Mouse (Mus musculus): Measurements from ENCODE around the gene Cst7. TPM values are rescaled to one million over a fixed set of nuclear protein-coding genes. Genes with fewer than 3 reads are reported as not detected.
A peak's percentile ranks its signal among the peaks of the same experiment; 100 is the strongest.
"Not testable (repeated sequence)": the region's sequence is repeated elsewhere in the genome, so short reads cannot be mapped to it uniquely, and the experiment has no call there.

Gene Cst7
- polyA plus RNA-seq (2012; rRNA removed): 2.6 and 3.1 TPM in 2 replicates
- 6.3 and 7.5 TPM in 2 replicates for polyA plus RNA-seq (2014; fragmentation: Nextera tagmentation; extraction: Ambion mirVana)

DNA sequence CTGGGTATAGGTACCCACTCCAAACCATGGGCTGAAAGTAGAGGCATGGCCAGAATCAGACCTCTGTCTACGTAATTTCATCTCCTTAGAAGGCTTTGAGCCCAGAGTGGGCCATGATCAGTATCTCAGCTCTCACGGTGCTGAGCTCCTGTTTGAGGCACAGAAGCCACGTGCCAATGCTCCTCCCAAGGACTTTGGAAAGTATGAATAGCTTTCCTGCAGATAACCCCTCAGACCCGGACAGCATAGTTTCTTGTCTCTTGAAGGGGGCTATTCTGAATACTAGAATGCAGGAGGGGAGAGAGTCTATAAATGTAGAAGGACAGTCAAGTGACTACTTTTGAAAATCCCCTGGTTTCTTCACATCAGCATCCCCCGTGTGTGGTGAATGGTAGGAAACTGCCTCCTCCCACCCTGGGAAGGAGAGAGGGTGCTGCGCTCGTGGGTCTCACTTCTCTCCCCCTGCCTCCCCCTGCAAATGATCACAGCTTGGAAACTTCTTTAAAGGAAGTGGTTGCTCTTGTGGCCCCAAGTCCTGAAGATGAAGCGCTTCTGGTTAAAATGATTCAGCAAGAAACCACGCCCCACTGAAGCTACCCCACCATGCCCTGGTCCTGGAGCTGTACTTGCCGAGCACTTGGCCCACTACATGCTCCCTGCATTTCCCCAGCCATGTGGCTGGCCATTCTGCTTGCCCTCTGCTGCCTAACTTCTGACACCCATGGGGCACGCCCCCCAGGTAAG is at the start of gene Cst7:
Cst7 (plus strand) TSS at position 569 of the 744 bp plus-strand sequence.
- peak; percentile 29; the same call in 1 of the 2 replicates for ATAC-seq (ENCODE audit: insufficient read depth)
- H3K4me2 ChIP-seq (ENCODE audit: low read depth): peak within 1 kb of the TSS; percentile 20

DNA sequence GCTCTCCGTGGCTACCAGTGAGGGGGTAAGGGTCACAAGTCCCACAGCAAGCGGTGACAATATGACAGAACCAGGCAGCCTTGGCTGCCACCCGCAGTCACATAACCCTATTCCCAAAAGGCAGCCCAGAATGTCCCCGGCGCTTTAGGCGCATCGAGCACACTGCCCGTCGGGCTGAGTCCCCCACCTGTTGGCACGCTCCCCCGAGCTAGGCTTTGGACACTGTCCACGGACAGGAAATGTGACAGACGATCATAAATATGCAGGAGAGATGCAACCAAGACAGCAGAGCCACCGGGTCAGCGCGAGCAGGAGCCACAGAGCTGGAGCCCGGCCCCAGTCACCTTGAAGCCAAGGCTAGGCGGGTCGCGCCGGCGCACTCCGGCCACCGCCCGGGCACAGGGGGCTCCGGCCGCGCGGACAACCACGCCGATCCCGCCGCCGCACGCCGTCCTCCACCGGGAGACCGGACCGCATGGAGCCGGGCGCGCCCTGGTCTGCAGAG is 44.5 kb upstream of the Cst7 start:
- WGBS (ENCODE audit: insufficient replicate concordance): 5% methylated on average over 42 of the region's 42 CpGs
- Histone ChIP-seq H3K27me3 (ENCODE audit: control insufficient read depth, insufficient read depth, low read length) (peaks cover 6% of the 10 kb centered on the region), H3K9me3 (ENCODE audit: control insufficient read depth, low read length) (no peaks in the 10 kb centered on the region), H3K4me2 (ENCODE audit: low read depth) (peak overlapping the region; percentile 41), H3K27ac (no peak overlapping the region), H3K36me3 (replicated peaks; ENCODE audit: control insufficient read depth, insufficient read depth, low read depth) (no peaks in the 10 kb centered on the region), H3K4me3 (ENCODE audit: insufficient read depth in 1 of 2, low read depth in 2 of 2, low read length in 2 of 2) (0 out of 4 replicates have a peak overlapping the region, but pooled peaks of 1 of the 2 experiments have one; percentile 18), H3K4me1 (replicated peaks; ENCODE audit: control insufficient read depth in 2 of 2, insufficient read depth in 2 of 2, low read length in 1 of 2) (no peaks in the 10 kb centered on the region), H3K9ac (replicated peaks) (no peak overlapping the region)
- ATAC-seq (ENCODE audit: insufficient read depth): no peak
- no peak for TF ChIP-seq CTCF (IDR thresholded peaks at IDR 0.05; ENCODE audit: low read depth)
- TF ChIP-seq EP300 (IDR thresholded peaks at IDR 0.05; ENCODE audit: low read depth): no peak
- DNase-seq (ENCODE audit: low read depth in 3 of 3, low spot score in 3 of 3): no peak

More for the DNA sequence above, at the start of gene Cst7:
- H3K9ac ChIP-seq (replicated peaks): no peak within 1 kb of the TSS
- 13% methylated on average over 11 of the region's 11 CpGs for WGBS (ENCODE audit: insufficient replicate concordance)
- peak in 1 of 3 experiments; percentile 9 for DNase-seq (ENCODE audit: low read depth in 3 of 3, low spot score in 3 of 3)
- H3K4me1 ChIP-seq (replicated peaks; ENCODE audit: control insufficient read depth in 2 of 2, insufficient read depth in 2 of 2, low read length in 1 of 2): peaks cover 0 to 12% of the 10 kb centered on the region in 2 experiments; a peak in 2 of 4 replicates
- no peaks in the 10 kb centered on the region for H3K9me3 ChIP-seq (ENCODE audit: control insufficient read depth, low read length)
- H3K27me3 ChIP-seq (ENCODE audit: control insufficient read depth, insufficient read depth, low read length): no peaks in the 10 kb centered on the region
- no peak for TF ChIP-seq CTCF (IDR thresholded peaks at IDR 0.05; ENCODE audit: low read depth)
- no peak for TF ChIP-seq EP300 (IDR thresholded peaks at IDR 0.05; ENCODE audit: low read depth)
- H3K36me3 ChIP-seq (replicated peaks; ENCODE audit: control insufficient read depth, insufficient read depth, low read depth): no peaks in the 10 kb centered on the region
- H3K27ac ChIP-seq: no peak within 1 kb of the TSS
- no peak within 1 kb of the TSS for H3K4me3 ChIP-seq (ENCODE audit: insufficient read depth in 1 of 2, low read depth in 2 of 2, low read length in 2 of 2)

DNA sequence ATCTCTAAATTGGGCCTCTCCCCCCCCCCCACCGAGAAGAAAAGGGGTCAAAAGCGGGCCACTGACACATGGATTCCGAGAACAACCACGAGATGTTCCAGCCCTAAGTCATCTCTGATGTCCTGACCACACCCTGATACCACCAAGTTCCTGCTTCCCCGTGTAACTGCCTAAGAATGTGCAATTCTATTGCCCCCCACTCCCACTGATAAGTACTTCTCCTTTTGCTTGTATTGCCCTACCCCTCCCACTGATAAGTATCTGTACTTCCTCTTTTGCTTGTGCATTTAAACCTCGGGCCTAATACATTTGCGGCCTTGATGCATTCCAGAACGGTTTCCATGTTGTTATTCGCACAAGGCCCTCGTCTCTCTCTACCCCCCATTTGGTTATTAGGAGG is 20.6 kb upstream of the Cst7 start:
- not testable (repeated sequence) for H3K4me2 ChIP-seq (ENCODE audit: low read depth); H3K9ac ChIP-seq (replicated peaks); H3K27ac ChIP-seq; H3K4me1 ChIP-seq (replicated peaks; ENCODE audit: control insufficient read depth in 2 of 2, insufficient read depth in 2 of 2, low read length in 1 of 2); H3K9me3 ChIP-seq (ENCODE audit: control insufficient read depth, low read length); ATAC-seq (ENCODE audit: insufficient read depth); H3K4me3 ChIP-seq (ENCODE audit: insufficient read depth in 1 of 2, low read depth in 2 of 2, low read length in 2 of 2); H3K36me3 ChIP-seq (replicated peaks; ENCODE audit: control insufficient read depth, insufficient read depth, low read depth); H3K27me3 ChIP-seq (ENCODE audit: control insufficient read depth, insufficient read depth, low read length); DNase-seq (ENCODE audit: low read depth in 3 of 3, low spot score in 3 of 3)
- WGBS (ENCODE audit: insufficient replicate concordance): 54% methylated on average over 10 of the region's 10 CpGs

DNA sequence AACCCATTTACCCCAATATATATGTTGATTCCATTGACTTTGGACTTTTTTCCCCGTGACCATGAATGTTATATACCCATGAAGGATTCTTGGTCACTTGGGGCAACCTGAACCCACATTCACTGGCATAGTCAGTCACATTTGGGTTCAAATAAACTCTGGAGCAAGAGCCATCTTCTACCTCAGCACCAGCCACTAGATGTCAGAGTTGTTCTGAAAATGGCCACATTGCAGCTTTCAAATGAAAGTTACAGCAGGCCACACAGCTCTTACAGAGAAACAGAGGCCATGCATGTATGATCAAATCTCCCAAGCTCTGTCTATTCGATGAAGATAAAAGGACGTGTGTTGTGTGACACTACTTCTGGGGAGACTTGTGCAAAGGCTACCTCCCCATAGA is 11.6 kb upstream of the Cst7 start:
- H3K9me3 ChIP-seq (ENCODE audit: control insufficient read depth, low read length): no peaks in the 10 kb centered on the region
- H3K36me3 ChIP-seq (replicated peaks; ENCODE audit: control insufficient read depth, insufficient read depth, low read depth): no peaks in the 10 kb centered on the region
- TF ChIP-seq CTCF (IDR thresholded peaks at IDR 0.05; ENCODE audit: low read depth): peak; percentile 43
- no peak for TF ChIP-seq EP300 (IDR thresholded peaks at IDR 0.05; ENCODE audit: low read depth)
- H3K9ac ChIP-seq (replicated peaks): no peak overlapping the region
- no peak overlapping the region for H3K4me2 ChIP-seq (ENCODE audit: low read depth)
- 29% methylated on average over 3 of the region's 3 CpGs for WGBS (ENCODE audit: insufficient replicate concordance)
- no peaks in the 10 kb centered on the region for H3K4me1 ChIP-seq (replicated peaks; ENCODE audit: control insufficient read depth in 2 of 2, insufficient read depth in 2 of 2, low read length in 1 of 2)
- no peak overlapping the region for H3K27ac ChIP-seq
- DNase-seq (ENCODE audit: low read depth in 3 of 3, low spot score in 3 of 3): peak in 1 of 3 experiments; percentile 11
- ATAC-seq (ENCODE audit: insufficient read depth): no peak
- no peaks in the 10 kb centered on the region for H3K27me3 ChIP-seq (ENCODE audit: control insufficient read depth, insufficient read depth, low read length)
- H3K4me3 ChIP-seq (ENCODE audit: insufficient read depth in 1 of 2, low read depth in 2 of 2, low read length in 2 of 2): no peak overlapping the region

DNA sequence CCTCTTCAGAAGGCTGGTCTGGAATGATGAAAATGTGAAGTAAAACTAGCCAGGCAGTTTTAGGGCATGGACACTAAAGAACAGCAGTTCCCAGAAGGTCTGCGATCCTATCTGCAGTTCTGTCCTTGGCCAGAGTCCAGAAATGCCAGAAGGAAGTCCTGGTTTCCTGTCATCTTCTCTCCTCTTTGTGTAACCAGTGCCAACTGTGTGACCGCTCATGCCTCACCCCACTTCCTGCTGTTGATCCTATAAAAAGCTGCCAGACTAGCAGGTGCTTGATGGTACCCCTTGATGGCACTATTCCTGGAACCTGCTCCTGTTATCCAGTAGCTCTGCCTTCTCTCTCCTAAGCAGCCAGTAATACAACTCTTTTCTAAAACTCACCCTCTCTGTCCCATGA is 3.2 kb upstream of the Cst7 start:
- Histone ChIP-seq H3K9ac (replicated peaks) (no peak overlapping the region), H3K36me3 (replicated peaks; ENCODE audit: control insufficient read depth, insufficient read depth, low read depth) (no peaks in the 10 kb centered on the region), H3K27ac (no peak overlapping the region), H3K4me2 (ENCODE audit: low read depth) (no peak overlapping the region), H3K4me1 (replicated peaks; ENCODE audit: control insufficient read depth in 2 of 2, insufficient read depth in 2 of 2, low read length in 1 of 2) (peaks cover 0 to 12% of the 10 kb centered on the region in 2 experiments; a peak in 2 of 4 replicates), H3K27me3 (ENCODE audit: control insufficient read depth, insufficient read depth, low read length) (no peaks in the 10 kb centered on the region), H3K4me3 (ENCODE audit: insufficient read depth in 1 of 2, low read depth in 2 of 2, low read length in 2 of 2) (no peak overlapping the region), H3K9me3 (ENCODE audit: control insufficient read depth, low read length) (no peaks in the 10 kb centered on the region)
- WGBS (ENCODE audit: insufficient replicate concordance): 19% methylated on average over 2 of the region's 2 CpGs
- TF ChIP-seq EP300 (IDR thresholded peaks at IDR 0.05; ENCODE audit: low read depth): no peak
- no peak for TF ChIP-seq CTCF (IDR thresholded peaks at IDR 0.05; ENCODE audit: low read depth)
- DNase-seq (ENCODE audit: low read depth in 3 of 3, low spot score in 3 of 3) (no peak), ATAC-seq (ENCODE audit: insufficient read depth) (no peak)

Measured in liver, embryonic 14.5 days (tissue).